Mouse (Mus musculus) thymus, postnatal 0 days (tissue): ENCODE data around the gene Aktip. TPM values are rescaled to one million over a fixed set of nuclear protein-coding genes. Genes with fewer than 3 reads are reported as not detected.

Experiments used
- polyA plus RNA-seq: library from polyadenylated mRNA; unstranded; fragments of >200 nt; fragmentation: Nextera tagmentation; extraction: Ambion mirVana; gene quantifications from 2 replicates; pipeline ENCODE4 v1.2.1, GENCODE M21; 2015

Aktip gene
- polyA plus RNA-seq, 1 experiment from 2014 or later, result 35.0 TPM

Other genes starting within 250 kb of the Aktip start
- 26.4 and 28.6 TPM in 2 replicates for gene Rbl2, start 129.9 kb downstream of the Aktip start, polyA plus RNA-seq
- gene Rpgrip1l, start 113.3 kb upstream of the Aktip start, polyA plus RNA-seq, result 8.7 and 11.6 TPM in 2 replicates
- 33.4 and 37.5 TPM in 2 replicates for gene Fto, start 113.5 kb upstream of the Aktip start, polyA plus RNA-seq